Comparison of ENCODE assay signal across 24 mouse cellular contexts in genomic region chr15:9713707-9714106, GRCm38 (mm10). TPM values are rescaled to one million over a fixed set of nuclear protein-coding genes. Genes with fewer than 3 reads are reported as not detected.
A peak's percentile ranks its signal among the peaks of the same experiment; 100 is the strongest.
DNase-seq lines count a peak whose midpoint lies in the region; ATAC-seq and TF ChIP-seq lines count a peak whose summit lies in the region.
"Had no signal": no experiment of that assay in that cellular context is flagged by ENCODE, and none has a peak within 500 bp of the region (broad histone marks: within the 10 kb centered on the region; RNA-seq: fewer than 3 reads in every experiment).

No protein-coding gene starts in this region.

- no peak for TF ChIP-seq CTCF in forebrain, postnatal 0 days (IDR thresholded peaks at IDR 0.05; ENCODE audit: low read depth)
- no peak for TF ChIP-seq CTCF in MEL (IDR thresholded peaks at IDR 0.05 in 2 of 3, conservative IDR thresholded peaks at IDR 0.05 in 1 of 3; ENCODE audit: control insufficient read depth in 1 of 3, insufficient read depth in 1 of 3, low read depth in 2 of 3, low read length in 3 of 3, poor library complexity in 1 of 3, severe bottlenecking in 1 of 3)

- TF ChIP-seq EP300 in MEL (IDR thresholded peaks at IDR 0.05; ENCODE audit: low read depth in 1 of 2, low read length in 2 of 2), result no peak

- no peaks in the 10 kb centered on the region for H3K27me3 ChIP-seq in forebrain, postnatal 0 days (ENCODE audit: insufficient read depth, low read length)
- H3K27me3 ChIP-seq in forebrain, embryonic 11.5 days (ENCODE audit: control insufficient read depth, insufficient read depth, low read length), result no peaks in the 10 kb centered on the region
- H3K27me3 ChIP-seq in MEL (ENCODE audit: control insufficient read depth in 1 of 2, insufficient read depth in 2 of 2, low read length in 2 of 2), result no peaks in the 10 kb centered on the region
- no peaks in the 10 kb centered on the region for H3K27me3 ChIP-seq in liver, embryonic 11.5 days (replicated peaks; ENCODE audit: control insufficient read depth, insufficient read depth, low read length)
- H3K27me3 ChIP-seq: CH12.LX, Patski had no signal

- no peak overlapping the region for H3K4me2 ChIP-seq in forebrain, postnatal 0 days (ENCODE audit: low read depth)
- H3K4me2 ChIP-seq in forebrain, embryonic 11.5 days (ENCODE audit: low read depth, low read length, severe bottlenecking), result no peak overlapping the region
- H3K4me2 ChIP-seq in liver, embryonic 11.5 days, result no peak overlapping the region

- DNase-seq in forebrain, postnatal 0 days, result peak; percentile 19
- DNase-seq in forebrain, embryonic 11.5 days (ENCODE audit: low spot score), result no peak
- peak; percentile 43 for DNase-seq in MEL (ENCODE audit: low read depth, low spot score)
- DNase-seq in kidney, adult 8-10 months, result no peak
- DNase-seq in c-Kit-positive CD71-positive TER-119-positive erythroid progenitor cells, embryonic 14.5 days (ENCODE audit: low spot score), result no peak
- no peak for DNase-seq in liver, embryonic 11.5 days (ENCODE audit: low spot score)
- DNase-seq: adrenal gland, adult 2 months; adrenal gland, adult 8-10 months; adrenal gland, postnatal 10 days; adrenal gland, postnatal 14 days; adrenal gland, postnatal 25 days; adrenal gland, postnatal 36 days; B cell, adult 2 months; cerebellum, adult 11 months; cerebellum, adult 11-12 months; cerebellum, adult 18-20 months; cerebellum, adult 2 months; cerebellum, adult 8-10 months had no signal

- no peak overlapping the region for H3K27ac ChIP-seq in forebrain, postnatal 0 days (ENCODE audit: low read depth, low read length)
- no peak overlapping the region for H3K27ac ChIP-seq in forebrain, embryonic 11.5 days (ENCODE audit: low read depth, low read length)
- peak overlapping the region; percentile 53 for H3K27ac ChIP-seq in MEL (ENCODE audit: control insufficient read depth, low read depth, low read length)
- peak overlapping the region; percentile 54 for H3K27ac ChIP-seq in macrophage
- no peak overlapping the region for H3K27ac ChIP-seq in liver, embryonic 11.5 days (ENCODE audit: low read depth, low read length)

- peak; percentile 97 for ATAC-seq in forebrain, postnatal 0 days
- ATAC-seq in forebrain, embryonic 11.5 days (replicated peaks; ENCODE audit: low FRiP score), result no peak
- peak; percentile 23 for ATAC-seq in activated CD4-positive, CD25-positive, alpha-beta regulatory T cell, adult 4 months
- no peak for ATAC-seq in liver, embryonic 11.5 days (replicated peaks; ENCODE audit: low FRiP score)
- ATAC-seq: Patski had no signal

- TF ChIP-seq RAD21 in MEL (IDR thresholded peaks at IDR 0.05; ENCODE audit: low read depth, low read length), result no peak

- H3K79me2 ChIP-seq in MEL (ENCODE audit: control insufficient read depth, insufficient read depth, low read length, poor library complexity), result no peaks in the 10 kb centered on the region
- H3K79me2 ChIP-seq in macrophage (ENCODE audit: inconsistent target), result no peaks in the 10 kb centered on the region

- no peaks in the 10 kb centered on the region for H3K9me3 ChIP-seq in forebrain, postnatal 0 days (ENCODE audit: low read length)
- no peaks in the 10 kb centered on the region for H3K9me3 ChIP-seq in forebrain, embryonic 11.5 days (ENCODE audit: control insufficient read depth, low read length)
- H3K9me3 ChIP-seq in MEL (replicated peaks; ENCODE audit: insufficient read depth, low read length), result no peaks in the 10 kb centered on the region
- no peaks in the 10 kb centered on the region for H3K9me3 ChIP-seq in liver, embryonic 11.5 days (ENCODE audit: control insufficient read depth, low read length)
- H3K9me3 ChIP-seq: G1E had no signal

- H3K4me1 ChIP-seq in forebrain, postnatal 0 days (ENCODE audit: insufficient read depth), result no peaks in the 10 kb centered on the region
- H3K4me1 ChIP-seq in forebrain, embryonic 11.5 days (replicated peaks; ENCODE audit: control insufficient read depth, insufficient read depth, low read length), result no peaks in the 10 kb centered on the region
- H3K4me1 ChIP-seq in MEL (ENCODE audit: control insufficient read depth in 1 of 2, insufficient read depth in 2 of 2, low read length in 2 of 2), result peaks cover 13 to 16% of the 10 kb centered on the region in 2 experiments
- H3K4me1 ChIP-seq in liver, embryonic 11.5 days (replicated peaks; ENCODE audit: control insufficient read depth, insufficient read depth, low read length), result peaks cover 3% of the 10 kb centered on the region; the same call in 1 of the 2 replicates

- no peak overlapping the region for H3K4me3 ChIP-seq in forebrain, postnatal 0 days (ENCODE audit: low read depth, low read length)
- no peak overlapping the region for H3K4me3 ChIP-seq in forebrain, embryonic 11.5 days (ENCODE audit: low read depth, low read length)
- H3K4me3 ChIP-seq in MEL (ENCODE audit: control insufficient read depth in 1 of 2, insufficient read depth in 1 of 2, low read depth in 2 of 2, low read length in 2 of 2) (no peak overlapping the region; a peak in 1 of 4 replicates), macrophage (ENCODE audit: inconsistent target) (no peak overlapping the region)
- no peak overlapping the region for H3K4me3 ChIP-seq in liver, embryonic 11.5 days (ENCODE audit: low read depth, low read length)

- WGBS in forebrain, postnatal 0 days, result 55% methylated on average over 3 of the region's 3 CpGs
- 88% methylated on average over 3 of the region's 3 CpGs for WGBS in forebrain, embryonic 11.5 days
- 78% methylated on average over 3 of the region's 3 CpGs for WGBS in macrophage (ENCODE audit: missing documents)
- 74% methylated on average over 3 of the region's 3 CpGs for WGBS in liver, embryonic 11.5 days

- no peaks in the 10 kb centered on the region for H3K36me3 ChIP-seq in forebrain, postnatal 0 days (ENCODE audit: insufficient read depth)
- H3K36me3 ChIP-seq in forebrain, embryonic 11.5 days (ENCODE audit: control insufficient read depth, insufficient read depth, low read length), result no peaks in the 10 kb centered on the region
- H3K36me3 ChIP-seq in MEL (ENCODE audit: control insufficient read depth in 1 of 2, insufficient read depth in 2 of 2, low read length in 2 of 2), result peaks cover 0 to 39% of the 10 kb centered on the region in 2 experiments; a peak in 2 of 4 replicates
- no peaks in the 10 kb centered on the region for H3K36me3 ChIP-seq in macrophage (ENCODE audit: inconsistent target)
- no peaks in the 10 kb centered on the region for H3K36me3 ChIP-seq in liver, embryonic 11.5 days (ENCODE audit: control insufficient read depth, insufficient read depth, low read length)
- H3K36me3 ChIP-seq: G1E had no signal

- no peak for TF ChIP-seq POLR2A in MEL (IDR thresholded peaks at IDR 0.05; ENCODE audit: control insufficient read depth in 1 of 2, insufficient read depth in 1 of 2, low read depth in 1 of 2, low read length in 2 of 2, poor library complexity in 1 of 2)

- H3K9ac ChIP-seq in forebrain, postnatal 0 days, result no peak overlapping the region
- no peak overlapping the region for H3K9ac ChIP-seq in forebrain, embryonic 11.5 days (ENCODE audit: low read length)
- H3K9ac ChIP-seq in MEL (ENCODE audit: control insufficient read depth, low read depth, low read length, poor library complexity, severe bottlenecking), result no peak overlapping the region
- no peak overlapping the region for H3K9ac ChIP-seq in liver, embryonic 11.5 days (ENCODE audit: low read depth, low read length)

TF ChIP-seq in MEL, 35 proteins besides CTCF, POLR2A, EP300 and RAD21:
- TF ChIP-seq GATA1 (IDR thresholded peaks at IDR 0.05; ENCODE audit: low read depth, low read length) (0 out of 2 replicates have a peak, but pooled peaks have one; percentile 2), JUND (IDR thresholded peaks at IDR 0.05; ENCODE audit: low read depth, low read length) (no peak), UBTF (IDR thresholded peaks at IDR 0.05; ENCODE audit: borderline replicate concordance, insufficient read depth, low read depth, low read length) (no peak), MAX (IDR thresholded peaks at IDR 0.05; ENCODE audit: low read length) (0 out of 2 replicates have a peak, but pooled peaks have one; percentile 19)

RNA-seq across cellular contexts. Expression of gene Spef2, which starts 35.0 kb away (rescaled TPM):
- 1.4 and 2.3 TPM in 2 replicates for total RNA-seq in forebrain, postnatal 0 days (2014; rRNA removed)
- 1.1 and 1.6 TPM in 2 replicates for polyA plus RNA-seq in forebrain, postnatal 0 days (2015; fragmentation: Nextera tagmentation; extraction: Ambion mirVana)
- polyA plus RNA-seq in forebrain, embryonic 11.5 days (2014; fragmentation: Nextera tagmentation; extraction: Ambion mirVana), result 0.73 and 0.94 TPM in 2 replicates
- 0.08 TPM in 1 of 2 replicates, not detected in the other for total RNA-seq in MEL (2012; rRNA removed)
- not detected for polyA plus RNA-seq in MEL (2012; ENCODE audit: insufficient read depth in 1 of 2, insufficient read length in 2 of 2, low read depth in 1 of 2, low replicate concordance in 2 of 2, missing spikeins in 1 of 2)
- polyA plus RNA-seq in activated CD4-positive, CD25-positive, alpha-beta regulatory T cell, adult 4 months (2017; shearing (Covaris generic)), result 1 to 10 TPM; 2.8 to 3.5 TPM
- total RNA-seq in macrophage (2018; cell fraction: chromatin; rRNA removed), result 10 to 100 TPM in 21 of 26 experiments, 1 to 10 TPM in 5; 2.4 to 29.4 (median 15.4) TPM
- 1 to 10 TPM in 24 of 26 experiments, under 1 TPM in 2; 0.84 to 2.9 (median 1.7) TPM for total RNA-seq in macrophage (2018; cell fraction: cytosol; rRNA removed)
- total RNA-seq in macrophage (2018; cell fraction: nucleus; rRNA removed), result 10 to 100 TPM in 8 of 26 experiments, 1 to 10 TPM in 18; 1.2 to 17.6 (median 5.9) TPM
- 0.56 to 3.3 TPM (median 1.9 TPM) in 3 replicates for polyA plus RNA-seq in macrophage (2018)
- polyA plus RNA-seq in liver, embryonic 11.5 days (2014; fragmentation: Nextera tagmentation; extraction: Ambion mirVana), result 0.13 TPM in 1 of 2 replicates, not detected in the other
- polyA plus RNA-seq: C2C12, G1E had no signal

Comparison
In these comparisons a context has a peak if more than half of its experiments do, and no peak if none do; other contexts are left out.
1. ATAC-seq: peak in forebrain, postnatal 0 days (single experiment) and activated CD4-positive, CD25-positive, alpha-beta regulatory T cell, adult 4 months (single experiment); none in forebrain, embryonic 11.5 days (single experiment) and liver, embryonic 11.5 days (single experiment).
2. DNase-seq: peak in forebrain, postnatal 0 days (single experiment) and MEL (single experiment); none in forebrain, embryonic 11.5 days (single experiment), kidney, adult 8-10 months (0 of 2), c-Kit-positive CD71-positive TER-119-positive erythroid progenitor cells, embryonic 14.5 days (single experiment) and liver, embryonic 11.5 days (single experiment).
3. H3K27ac ChIP-seq: peak in MEL (single experiment) and macrophage (single experiment); none in forebrain, postnatal 0 days (single experiment), forebrain, embryonic 11.5 days (single experiment) and liver, embryonic 11.5 days (single experiment).